Mouse (Mus musculus) intestine, embryonic 14.5 days (tissue): ENCODE data around the gene Xrcc5. TPM values are rescaled to one million over a fixed set of nuclear protein-coding genes. Genes with fewer than 3 reads are reported as not detected.

Experiments used
- ATAC-seq: fragments of 200-750 bp; cut with Nextera tagmentation; replicated peaks from 2 replicates; pipeline ENCODE4 v1.8.0; 2017; ENCODE audit warnings: low read depth, moderate number of reproducible peaks, moderate TSS enrichment, moderate library complexity; ENCODE audit not compliant: low FRiP score, low TSS enrichment
- DNase-seq: peaks from one replicate; pipeline ENCODE4 v3.0.0-alpha.2; 2018; ENCODE audit warnings: low spot score
- H3K27ac ChIP-seq: fragments of 300-500 bp; sonication (generic); 2 replicates; pipeline ENCODE4 v1.5.1; 2014; ENCODE audit warnings: low read depth, mild to moderate bottlenecking, control low read depth
- H3K27me3 ChIP-seq: fragments of 300-500 bp; sonication (generic); replicated peaks from 2 replicates; pipeline ENCODE4 v1.6.1; 2014; ENCODE audit warnings: low read length, control low read depth; ENCODE audit not compliant: control insufficient read depth, insufficient read depth
- H3K36me3 ChIP-seq: fragments of 300-500 bp; sonication (generic); 2 replicates; pipeline ENCODE4 v1.6.1; 2014; ENCODE audit warnings: low read length, control low read depth; ENCODE audit not compliant: control insufficient read depth, insufficient read depth
- H3K4me1 ChIP-seq: fragments of 300-500 bp; sonication (generic); replicated peaks from 2 replicates; pipeline ENCODE4 v1.6.1; 2014; ENCODE audit warnings: low read length, control low read depth, mixed read lengths; ENCODE audit not compliant: control insufficient read depth, insufficient read depth
- H3K4me2 ChIP-seq: fragments of 300-500 bp; sonication (generic); 2 replicates; pipeline ENCODE4 v1.6.1; 2014; ENCODE audit warnings: low read length
- H3K4me3 ChIP-seq: fragments of 300-500 bp; sonication (generic); 2 replicates; pipeline ENCODE4 v1.5.1; 2014; ENCODE audit warnings: low read depth, low read length, control low read depth, mixed read lengths
- H3K9ac ChIP-seq: fragments of 300-500 bp; sonication (generic); 2 replicates; pipeline ENCODE4 v1.6.1; 2014; ENCODE audit warnings: mild to moderate bottlenecking, low read length
- H3K9me3 ChIP-seq: fragments of 300-500 bp; sonication (generic); 2 replicates; pipeline ENCODE4 v1.6.1; 2016; ENCODE audit warnings: low read length, control low read depth; ENCODE audit not compliant: control insufficient read depth
- WGBS: fragments of 180-500 bp; shearing (Covaris S2); extraction: QIAGEN DNeasy Blood & Tissue Kit; methylation state at CpG from one replicate; pipeline ENCODE4 v1.1.7; 2014; 5-methylcytosine and 5-hydroxymethylcytosine counted together
- polyA plus RNA-seq: library from polyadenylated mRNA; unstranded; fragments of >200 nt; fragmentation: Nextera tagmentation; extraction: Ambion mirVana; gene quantifications from 2 replicates; pipeline ENCODE4 v1.2.1, GENCODE M21; 2014

The Xrcc5 gene
- polyA plus RNA-seq, 1 experiment from 2014 or later: 41.0 TPM

DNA sequence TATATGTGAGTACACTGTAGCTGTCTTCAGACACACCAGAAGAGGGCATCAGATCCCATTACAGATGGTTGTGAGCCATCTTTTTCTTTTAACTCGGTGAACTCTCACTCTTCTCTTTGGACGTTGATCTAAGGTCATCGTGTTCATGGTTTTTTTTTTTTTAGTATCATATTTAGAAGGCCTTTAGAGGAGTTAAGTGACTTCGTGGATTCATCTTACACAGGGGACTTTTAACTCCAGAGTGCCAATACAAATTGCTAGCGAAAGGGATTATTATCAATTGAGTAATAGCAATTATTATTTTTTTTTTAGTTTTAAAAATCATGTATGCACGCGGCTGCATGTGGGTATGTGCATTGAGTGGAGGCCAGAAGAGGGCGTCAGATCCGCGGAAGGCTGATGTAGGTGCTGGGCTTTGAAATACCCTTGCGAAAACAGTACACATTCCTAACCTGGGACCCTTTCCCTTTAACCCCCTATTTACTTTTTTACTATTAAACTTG lies 491 bp upstream of the Xrcc5 start:
- Histone ChIP-seq H3K4me2 (peak overlapping the region; percentile 47), H3K4me1 (0 out of 2 replicates have a peak, but pooled peaks cover 5% of the 10 kb centered on the region), H3K36me3 (peaks cover 5% of the 10 kb centered on the region; the same call in 1 of the 2 replicates), H3K27ac (peak overlapping the region; percentile 92), H3K27me3 (no peaks in the 10 kb centered on the region), H3K4me3 (peak overlapping the region; percentile 47), H3K9me3 (no peaks in the 10 kb centered on the region), H3K9ac (peak overlapping the region; percentile 71)
- DNase-seq: no peak
- WGBS: 5% methylated on average over 11 of the region's 11 CpGs
- ATAC-seq: peak; percentile 85

DNA sequence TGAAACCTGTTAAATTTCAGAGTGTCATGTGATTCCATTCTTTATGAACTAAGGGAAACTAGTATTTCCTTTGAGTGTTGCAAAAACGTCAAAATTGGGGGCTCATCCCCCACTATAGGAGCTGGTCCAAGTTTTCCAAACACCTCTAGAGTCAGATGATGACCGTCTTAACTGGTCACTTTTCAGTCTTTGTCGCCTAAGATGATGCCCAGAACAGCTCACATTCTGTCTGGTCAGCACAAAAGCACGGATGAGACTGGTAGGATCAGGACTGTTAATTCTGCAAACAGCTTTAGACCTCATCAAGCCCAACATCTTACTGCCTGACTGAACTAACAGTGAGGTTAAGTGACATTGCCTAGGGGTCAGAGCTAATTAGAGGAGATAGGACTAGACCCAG lies 1.7 kb downstream of the Xrcc5 start:
- 55% methylated on average over 4 of the region's 4 CpGs for WGBS

DNA sequence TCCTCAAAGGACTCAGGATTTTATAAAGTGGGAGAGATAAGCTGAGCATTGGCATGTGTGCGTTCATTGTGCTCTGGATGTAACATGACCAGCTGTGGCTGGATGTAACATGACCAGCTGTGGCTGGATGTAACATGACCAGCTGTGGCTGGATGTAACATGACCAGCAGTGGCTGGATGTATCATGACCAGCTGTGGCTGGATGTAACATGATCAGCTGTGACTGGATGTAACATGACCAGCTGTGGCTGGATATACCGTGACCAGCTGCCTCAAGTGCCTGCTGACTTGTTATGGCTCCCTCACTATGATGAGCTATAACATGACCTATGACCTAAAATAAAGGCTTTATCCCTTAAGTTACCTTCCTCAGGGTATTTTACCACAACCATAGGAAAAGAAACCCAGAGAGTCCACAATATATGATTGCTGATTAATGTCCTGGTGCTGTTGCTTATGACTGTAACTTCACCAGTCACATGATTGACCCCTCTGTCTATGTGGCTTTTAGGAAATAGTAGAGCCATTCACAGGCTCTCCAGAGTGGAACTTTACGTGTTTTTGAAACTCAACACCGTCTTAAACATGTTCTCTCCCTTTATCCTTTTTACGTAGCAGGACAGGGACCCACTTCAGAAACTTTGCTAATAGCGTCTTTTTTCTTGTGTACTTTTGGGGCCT lies 2.7 kb downstream of the Xrcc5 start:
- no peak overlapping the region for H3K27ac ChIP-seq
- no peaks in the 10 kb centered on the region for H3K27me3 ChIP-seq
- ATAC-seq (no peak), DNase-seq (no peak)
- H3K36me3 ChIP-seq: peaks cover 22% of the 10 kb centered on the region
- H3K4me2 ChIP-seq: no peak overlapping the region
- no peak overlapping the region for H3K4me3 ChIP-seq
- no peak overlapping the region for H3K9ac ChIP-seq
- 0 out of 2 replicates have a peak, but pooled peaks cover 5% of the 10 kb centered on the region for H3K4me1 ChIP-seq
- WGBS: 62% methylated on average over 6 of the region's 6 CpGs
- H3K9me3 ChIP-seq: no peaks in the 10 kb centered on the region

More for the DNA sequence above, 1.7 kb downstream of the Xrcc5 start:
- DNase-seq: no peak
- no peak for ATAC-seq
- Histone ChIP-seq H3K27ac (no peak overlapping the region), H3K36me3 (peaks cover 16% of the 10 kb centered on the region), H3K4me3 (no peak overlapping the region), H3K4me2 (no peak overlapping the region), H3K4me1 (0 out of 2 replicates have a peak, but pooled peaks cover 5% of the 10 kb centered on the region), H3K27me3 (no peaks in the 10 kb centered on the region), H3K9ac (no peak overlapping the region), H3K9me3 (no peaks in the 10 kb centered on the region)

DNA sequence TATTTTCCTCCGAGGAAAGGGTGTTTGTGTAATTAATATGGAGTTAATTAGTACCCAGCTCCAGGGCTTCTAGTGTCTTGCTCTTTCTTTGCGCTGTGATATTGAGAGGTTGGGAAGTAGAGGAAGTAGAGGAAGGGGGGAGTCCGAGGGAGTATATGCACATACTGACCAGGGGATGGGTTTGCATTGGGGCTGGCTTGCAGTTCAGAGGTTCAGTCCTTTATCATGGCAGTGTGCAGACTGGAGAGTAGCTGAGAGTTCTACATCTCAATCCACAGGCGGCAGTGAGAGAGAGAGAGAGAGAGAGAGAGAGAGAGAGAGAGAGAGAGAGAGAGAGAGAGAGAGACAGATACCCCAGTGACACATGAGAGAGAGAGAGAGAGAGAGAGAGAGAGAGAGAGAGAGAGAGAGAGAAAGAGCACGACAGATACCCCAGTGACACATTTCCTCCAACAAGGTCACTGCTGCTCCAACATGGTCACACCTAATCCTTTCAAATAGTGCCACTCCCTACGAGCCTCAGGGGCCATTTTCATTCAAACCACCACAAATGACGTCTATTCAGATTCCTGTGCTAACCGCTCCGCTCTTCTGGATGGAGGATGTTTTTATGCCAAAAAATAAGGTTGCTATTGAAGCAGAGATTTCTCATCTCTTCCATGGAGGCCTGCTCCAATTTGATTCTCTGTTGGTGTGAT lies 5.6 kb downstream of the Xrcc5 start:
- no peak for ATAC-seq
- H3K36me3 ChIP-seq: peaks cover 38% of the 10 kb centered on the region

DNA sequence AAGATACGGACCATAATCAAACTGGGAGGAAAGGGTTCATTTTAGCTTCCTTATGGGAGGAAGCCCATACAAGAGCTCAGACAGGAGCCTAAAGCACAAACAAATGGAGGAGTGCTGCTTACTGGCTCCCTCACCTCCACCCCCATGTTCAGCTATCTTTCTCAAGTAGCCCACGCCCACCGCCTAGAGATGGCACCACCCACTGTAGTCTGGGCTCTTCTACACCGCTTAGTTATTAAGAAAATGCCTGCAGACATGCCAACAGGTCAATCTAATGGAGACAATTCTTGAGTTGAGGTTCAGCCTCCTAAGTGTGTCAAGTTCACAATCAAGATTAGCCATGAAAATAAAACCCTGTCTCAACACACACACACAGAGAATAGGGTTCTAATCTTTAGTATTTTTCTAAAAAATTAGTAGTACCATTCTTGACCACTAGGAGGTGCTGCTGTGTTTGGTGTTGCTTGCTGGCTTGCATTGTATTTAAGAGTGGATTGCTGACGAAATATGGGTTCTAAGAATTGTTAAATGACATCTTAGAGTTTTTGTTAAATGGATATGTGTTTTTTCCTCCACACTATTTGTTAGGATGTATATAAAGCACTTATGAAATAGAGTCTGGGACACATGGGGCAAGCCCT lies 6.3 kb downstream of the Xrcc5 start:
- no peak overlapping the region for H3K27ac ChIP-seq
- H3K27me3 ChIP-seq: no peaks in the 10 kb centered on the region
- no peak for DNase-seq
- WGBS: 76% methylated on average over 5 of the region's 5 CpGs
- no peaks in the 10 kb centered on the region for H3K9me3 ChIP-seq
- H3K4me1 ChIP-seq: no peaks in the 10 kb centered on the region
- no peak overlapping the region for H3K9ac ChIP-seq
- no peak for ATAC-seq
- H3K4me2 ChIP-seq: no peak overlapping the region
- peaks cover 44% of the 10 kb centered on the region for H3K36me3 ChIP-seq
- H3K4me3 ChIP-seq: no peak overlapping the region

More for the DNA sequence above, 5.6 kb downstream of the Xrcc5 start:
- Histone ChIP-seq H3K4me2 (no peak overlapping the region), H3K9ac (no peak overlapping the region), H3K4me3 (no peak overlapping the region), H3K27me3 (no peaks in the 10 kb centered on the region), H3K9me3 (no peaks in the 10 kb centered on the region), H3K27ac (no peak overlapping the region), H3K4me1 (0 out of 2 replicates have a peak, but pooled peaks cover 5% of the 10 kb centered on the region)
- no peak for DNase-seq
- 89% methylated on average over 9 of the region's 9 CpGs for WGBS

DNA sequence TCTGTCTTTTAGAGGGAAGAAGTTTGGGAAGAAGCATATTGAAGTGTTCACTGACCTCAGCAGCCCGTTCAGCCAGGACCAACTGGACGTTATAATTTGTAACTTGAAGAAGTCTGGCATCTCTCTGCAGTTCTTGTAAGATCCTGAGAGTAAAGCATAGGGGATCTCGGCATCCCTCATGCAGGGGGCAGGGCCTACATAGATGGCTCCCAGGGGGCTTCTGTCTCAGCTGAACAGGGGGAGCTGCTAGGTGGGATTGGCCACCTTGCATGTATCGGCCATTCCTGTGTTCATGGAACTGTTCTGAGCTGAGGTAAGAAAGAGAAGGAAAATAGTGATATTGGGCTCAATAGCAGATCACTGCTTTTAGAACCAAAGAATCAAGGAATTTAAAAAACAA lies 8.2 kb downstream of the Xrcc5 start:
- Histone ChIP-seq H3K9me3 (no peaks in the 10 kb centered on the region), H3K4me3 (no peak overlapping the region), H3K36me3 (peaks cover 61% of the 10 kb centered on the region), H3K27ac (no peak overlapping the region), H3K4me2 (no peak overlapping the region), H3K4me1 (no peaks in the 10 kb centered on the region), H3K9ac (no peak overlapping the region), H3K27me3 (no peaks in the 10 kb centered on the region)
- DNase-seq (no peak), ATAC-seq (no peak)
- WGBS: 84% methylated on average over 4 of the region's 4 CpGs

DNA sequence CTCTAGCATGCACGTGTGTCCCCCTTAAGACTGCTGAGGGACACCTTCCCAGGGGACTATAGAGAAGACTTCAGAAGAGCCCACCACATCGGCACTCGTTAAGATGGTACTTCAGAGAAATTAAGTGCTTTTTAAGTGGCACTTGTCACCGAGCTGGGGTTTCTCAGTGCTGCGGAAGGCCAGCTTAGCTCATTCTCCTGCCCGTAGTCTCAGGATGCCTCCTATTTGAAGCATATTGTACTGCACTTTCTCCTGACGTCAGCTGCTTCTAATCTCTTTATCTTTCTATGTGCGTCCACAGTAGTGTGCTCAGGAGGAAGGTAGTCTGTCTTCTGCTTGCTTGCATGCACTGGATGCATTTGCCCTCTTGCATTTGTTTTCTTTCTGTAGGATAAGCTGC lies 9.2 kb downstream of the Xrcc5 start:
- DNase-seq: no peak
- Histone ChIP-seq H3K36me3 (peaks cover 66% of the 10 kb centered on the region), H3K9ac (no peak overlapping the region), H3K27ac (no peak overlapping the region), H3K4me1 (no peaks in the 10 kb centered on the region), H3K4me2 (no peak overlapping the region), H3K9me3 (no peaks in the 10 kb centered on the region), H3K4me3 (no peak overlapping the region), H3K27me3 (no peaks in the 10 kb centered on the region)
- WGBS: 82% methylated on average over 8 of the region's 8 CpGs
- no peak for ATAC-seq

DNA sequence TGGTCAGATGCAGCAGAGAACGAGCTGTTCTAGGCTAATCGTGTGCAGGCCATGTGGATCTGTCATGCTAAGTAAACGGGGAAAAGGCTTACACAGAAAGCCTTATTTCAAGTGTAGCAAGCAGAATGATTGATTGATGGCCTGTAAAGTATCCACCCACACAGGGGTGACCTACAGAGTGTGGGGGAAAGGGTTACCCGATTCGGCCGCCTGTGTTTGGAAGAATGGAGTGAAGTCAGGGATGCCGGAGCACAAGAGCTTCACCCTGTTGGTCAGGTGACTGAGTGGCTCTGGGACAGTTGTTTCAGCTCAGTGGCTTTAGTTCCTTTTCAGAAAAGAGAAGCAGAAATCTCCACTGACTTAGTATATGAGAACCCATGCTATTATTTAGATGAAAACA lies 9.7 kb downstream of the Xrcc5 start:
- DNase-seq (no peak), ATAC-seq (no peak)
- no peaks in the 10 kb centered on the region for H3K27me3 ChIP-seq
- no peak overlapping the region for H3K4me3 ChIP-seq
- no peak overlapping the region for H3K27ac ChIP-seq
- no peaks in the 10 kb centered on the region for H3K9me3 ChIP-seq
- no peak overlapping the region for H3K4me2 ChIP-seq
- 77% methylated on average over 7 of the region's 7 CpGs for WGBS
- peaks cover 66% of the 10 kb centered on the region for H3K36me3 ChIP-seq
- H3K4me1 ChIP-seq: no peaks in the 10 kb centered on the region
- no peak overlapping the region for H3K9ac ChIP-seq
